Mouse (Mus musculus) myocyte (in vitro differentiated cells): ENCODE measurements around the gene Sugp2.

Experiments used
- CEBPB ChIP-seq: IDR thresholded peaks from 2 replicates; pipeline ENCODE4 v1.6.1; 2011; ENCODE audit warnings: mild to moderate bottlenecking, moderate library complexity; ENCODE audit not compliant: poor library complexity, insufficient read depth, severe bottlenecking
- E2F4 ChIP-seq: IDR thresholded peaks from one replicate; pipeline ENCODE4 v1.6.1; 2011; ENCODE audit warnings: mild to moderate bottlenecking, control low read depth, moderate library complexity; ENCODE audit not compliant: insufficient read depth
- MAX ChIP-seq: IDR thresholded peaks from one replicate; pipeline ENCODE4 v1.6.1; 2011; ENCODE audit warnings: low read depth, mild to moderate bottlenecking, control low read depth
- MYOG ChIP-seq, 3 experiments: IDR thresholded peaks; one replicate each; pipeline ENCODE4 v1.6.1; 2011; ENCODE audit warnings: control low read depth in 2 of 3, low read depth in 2 of 3, mild to moderate bottlenecking in 2 of 3; ENCODE audit not compliant: insufficient read length in 2 of 3, control insufficient read depth in 1 of 3, insufficient read depth in 1 of 3
- POLR2A ChIP-seq: IDR thresholded peaks from one replicate; pipeline ENCODE4 v1.6.1; 2011; ENCODE audit warnings: low read depth, mild to moderate bottlenecking, control low read depth, moderate library complexity; ENCODE audit not compliant: insufficient read length
- POLR2AphosphoS2 ChIP-seq: IDR thresholded peaks from one replicate; pipeline ENCODE4 v1.6.1; 2011; ENCODE audit warnings: low read depth, control low read depth; ENCODE audit not compliant: insufficient read length
- REST ChIP-seq: IDR thresholded peaks from one replicate; pipeline ENCODE4 v1.6.1; 2011; ENCODE audit warnings: mild to moderate bottlenecking, control low read depth, moderate library complexity; ENCODE audit not compliant: insufficient read depth, insufficient read length
- SRF ChIP-seq: IDR thresholded peaks from one replicate; pipeline ENCODE4 v1.6.1; 2011; ENCODE audit warnings: low read depth; ENCODE audit not compliant: control insufficient read depth, insufficient read length
- TCF12 ChIP-seq: IDR thresholded peaks from one replicate; pipeline ENCODE4 v1.6.1; 2011; ENCODE audit warnings: mild to moderate bottlenecking, control low read depth; ENCODE audit not compliant: poor library complexity, insufficient read depth, severe bottlenecking
- USF1 ChIP-seq: IDR thresholded peaks from one replicate; pipeline ENCODE4 v1.6.1; 2011; ENCODE audit warnings: low read depth, mild to moderate bottlenecking, control low read depth, moderate library complexity

- TF ChIP-seq USF1 (no peak), POLR2A (no peak), MAX (no peak), POLR2AphosphoS2 (no peak), TCF12 (no peak), CEBPB (no peak), SRF (no peak), E2F4 (no peak), MYOG (IDR thresholded peaks at IDR 0.05; ENCODE audit: control insufficient read depth in 1 of 3, insufficient read depth in 1 of 3, insufficient read length in 2 of 3, low read depth in 2 of 3) (no peak), REST (no peak)
These were observed 66.9 kb downstream of the Sugp2 start for GRCm38 (mm10) chr8:70300881-70301280.
